Comparison of ENCODE assay signal across 22 mouse cellular contexts in genomic region chr17:47123576-47123975, GRCm38 (mm10).
DNase-seq lines count a peak whose midpoint lies in the region; ATAC-seq lines count a peak whose summit lies in the region.
"Had no signal": no experiment of that assay in that cellular context is flagged by ENCODE, and none has a peak within 500 bp of the region (broad histone marks: within the 10 kb centered on the region; RNA-seq: fewer than 3 reads in every experiment).

No protein-coding gene starts in this region.

- no peak overlapping the region for H3K27ac ChIP-seq in midbrain, embryonic 11.5 days (ENCODE audit: low read depth, low read length)
- H3K27ac ChIP-seq in midbrain, embryonic 15.5 days: no peak overlapping the region
- H3K27ac ChIP-seq: embryonic facial prominence, embryonic 10.5 days; embryonic facial prominence, embryonic 12.5 days; forebrain, embryonic 13.5 days; forebrain, embryonic 15.5 days had no signal

- no peaks in the 10 kb centered on the region for H3K9me3 ChIP-seq in midbrain, embryonic 11.5 days (ENCODE audit: control insufficient read depth, low read length)
- H3K9me3 ChIP-seq in midbrain, embryonic 15.5 days: no peaks in the 10 kb centered on the region
- H3K9me3 ChIP-seq: embryonic facial prominence, embryonic 10.5 days; embryonic facial prominence, embryonic 12.5 days; forebrain, embryonic 13.5 days; forebrain, embryonic 15.5 days had no signal

- no peak overlapping the region for H3K4me3 ChIP-seq in midbrain, embryonic 11.5 days (ENCODE audit: low read depth, low read length)
- H3K4me3 ChIP-seq in midbrain, embryonic 15.5 days: no peak overlapping the region
- H3K4me3 ChIP-seq: embryonic facial prominence, embryonic 10.5 days; embryonic facial prominence, embryonic 12.5 days; forebrain, embryonic 13.5 days; forebrain, embryonic 15.5 days had no signal

- peak; percentile 39 for DNase-seq in midbrain, embryonic 11.5 days (ENCODE audit: low spot score, missing footprints)
- peak; percentile 30 for DNase-seq in ZHBTc4 (ENCODE audit: low read depth, low spot score)
- DNase-seq in kidney, postnatal 36 days: no peak
- DNase-seq in left cerebral cortex, adult 9 months (ENCODE audit: low spot score in 2 of 2): no peak
- DNase-seq: adrenal gland, adult 2 months; adrenal gland, postnatal 10 days; adrenal gland, postnatal 25 days; B cell, adult 2 months; cerebellum, adult 11 months; cerebellum, adult 18-20 months; cerebellum, adult 9-10 months; cerebellum, postnatal 10 days; cerebellum, postnatal 25 days; forebrain, postnatal 0 days had no signal

- H3K4me2 ChIP-seq in midbrain, embryonic 11.5 days: no peak overlapping the region
- H3K4me2 ChIP-seq in midbrain, embryonic 15.5 days: no peak overlapping the region
- H3K4me2 ChIP-seq: embryonic facial prominence, embryonic 12.5 days; forebrain, embryonic 13.5 days; forebrain, embryonic 15.5 days had no signal

- WGBS in midbrain, embryonic 11.5 days: 93% methylated on average over 18 of the region's 18 CpGs
- 93% methylated on average over 18 of the region's 18 CpGs for WGBS in midbrain, embryonic 15.5 days

- H3K36me3 ChIP-seq in midbrain, embryonic 11.5 days (ENCODE audit: control insufficient read depth, insufficient read depth, low read length): no peaks in the 10 kb centered on the region
- H3K36me3 ChIP-seq in midbrain, embryonic 15.5 days (replicated peaks): no peaks in the 10 kb centered on the region
- H3K36me3 ChIP-seq: embryonic facial prominence, embryonic 10.5 days; embryonic facial prominence, embryonic 12.5 days; forebrain, embryonic 15.5 days had no signal

- no peaks in the 10 kb centered on the region for H3K4me1 ChIP-seq in midbrain, embryonic 11.5 days (ENCODE audit: control insufficient read depth, insufficient read depth, low read length)
- no peaks in the 10 kb centered on the region for H3K4me1 ChIP-seq in midbrain, embryonic 15.5 days
- H3K4me1 ChIP-seq: embryonic facial prominence, embryonic 10.5 days; embryonic facial prominence, embryonic 12.5 days; forebrain, embryonic 13.5 days; forebrain, embryonic 15.5 days had no signal

- no peak for ATAC-seq in midbrain, embryonic 11.5 days (ENCODE audit: low FRiP score)
- ATAC-seq in midbrain, embryonic 15.5 days (replicated peaks): no peak
- ATAC-seq in CD4-positive, CD25-positive, alpha-beta regulatory T cell, adult 4 months: peak; percentile 45
- ATAC-seq in inflammation-experienced regulatory T-cells, adult 6 months: peak; percentile 50
- ATAC-seq in megakaryocyte progenitor cell, adult 5-6 weeks (replicated peaks; ENCODE audit: poor library complexity): no peak
- ATAC-seq: forebrain, embryonic 13.5 days; forebrain, embryonic 15.5 days; forebrain, postnatal 0 days had no signal

- H3K27me3 ChIP-seq in midbrain, embryonic 11.5 days (ENCODE audit: control insufficient read depth, insufficient read depth, low read length): no peaks in the 10 kb centered on the region
- no peaks in the 10 kb centered on the region for H3K27me3 ChIP-seq in midbrain, embryonic 15.5 days (replicated peaks)
- H3K27me3 ChIP-seq: embryonic facial prominence, embryonic 12.5 days; forebrain, embryonic 13.5 days; forebrain, embryonic 15.5 days had no signal

- no peak overlapping the region for H3K9ac ChIP-seq in midbrain, embryonic 11.5 days (ENCODE audit: low read length)
- no peak overlapping the region for H3K9ac ChIP-seq in midbrain, embryonic 15.5 days
- H3K9ac ChIP-seq: embryonic facial prominence, embryonic 12.5 days; forebrain, embryonic 13.5 days; forebrain, embryonic 15.5 days; forebrain, postnatal 0 days had no signal

Comparison
In these comparisons a context has a peak if more than half of its experiments do, and no peak if none do; other contexts are left out.
1. ATAC-seq: peak in CD4-positive, CD25-positive, alpha-beta regulatory T cell, adult 4 months (single experiment) and inflammation-experienced regulatory T-cells, adult 6 months (single experiment); none in midbrain, embryonic 11.5 days (single experiment), midbrain, embryonic 15.5 days (single experiment) and megakaryocyte progenitor cell, adult 5-6 weeks (single experiment).
2. DNase-seq: peak in midbrain, embryonic 11.5 days (single experiment) and ZHBTc4 (single experiment); none in kidney, postnatal 36 days (0 of 2) and left cerebral cortex, adult 9 months (0 of 2).